In genomic region chr17:15177390-15177789, GRCm38 (mm10) we compare ENCODE assay signal across 28 mouse cellular contexts.
DNase-seq lines count a peak whose midpoint lies in the region; ATAC-seq and TF ChIP-seq lines count a peak whose summit lies in the region.
"Had no signal": no experiment of that assay in that cellular context is flagged by ENCODE, and none has a peak within 500 bp of the region (broad histone marks: within the 10 kb centered on the region; RNA-seq: fewer than 3 reads in every experiment).

No protein-coding gene starts in this region.

- no peak for TF ChIP-seq POLR2A in lung, adult 2 months (IDR thresholded peaks at IDR 0.05; ENCODE audit: borderline replicate concordance, extremely low read depth, low read depth, low read length)

- ATAC-seq in lung, embryonic 14.5 days (ENCODE audit: insufficient read depth): no peak
- ATAC-seq: forebrain, embryonic 16.5 days; Patski had no signal

- H3K9ac ChIP-seq in lung, embryonic 14.5 days: no peak overlapping the region
- H3K9ac ChIP-seq: embryonic facial prominence, embryonic 13.5 days; forebrain, embryonic 12.5 days; heart, embryonic 13.5 days; hindbrain, embryonic 12.5 days; hindbrain, embryonic 15.5 days had no signal

- WGBS in lung, adult 2 months: 49% methylated on average over 3 of the region's 3 CpGs
- 72% methylated on average over 3 of the region's 3 CpGs for WGBS in lung, embryonic 14.5 days
- WGBS in midbrain, embryonic 10.5 days: 81% methylated on average over 3 of the region's 3 CpGs

- H3K4me1 ChIP-seq in lung, adult 2 months (ENCODE audit: control insufficient read depth, insufficient read depth, low read length): no peaks in the 10 kb centered on the region
- H3K4me1 ChIP-seq in lung, embryonic 14.5 days (ENCODE audit: insufficient read depth): no peaks in the 10 kb centered on the region
- H3K4me1 ChIP-seq in midbrain, embryonic 10.5 days: peaks cover 33% of the 10 kb centered on the region
- H3K4me1 ChIP-seq: embryonic facial prominence, embryonic 13.5 days; heart, embryonic 10.5 days; heart, embryonic 13.5 days had no signal

- H3K4me2 ChIP-seq in lung, embryonic 14.5 days: no peak overlapping the region
- H3K4me2 ChIP-seq: embryonic facial prominence, embryonic 13.5 days; forebrain, embryonic 12.5 days; heart, embryonic 13.5 days; hindbrain, embryonic 12.5 days; hindbrain, embryonic 15.5 days had no signal

- no peaks in the 10 kb centered on the region for H3K27me3 ChIP-seq in lung, embryonic 14.5 days (ENCODE audit: insufficient read depth, low read length)
- 0 out of 2 replicates have a peak, but pooled peaks cover 5% of the 10 kb centered on the region for H3K27me3 ChIP-seq in midbrain, embryonic 10.5 days (ENCODE audit: low read depth, poor library complexity, severe bottlenecking)
- H3K27me3 ChIP-seq: embryonic facial prominence, embryonic 13.5 days; forebrain, embryonic 12.5 days; hindbrain, embryonic 12.5 days had no signal

- H3K27ac ChIP-seq in lung, embryonic 14.5 days (ENCODE audit: low read depth): no peak overlapping the region
- H3K27ac ChIP-seq in midbrain, embryonic 10.5 days (replicated peaks): no peak overlapping the region
- H3K27ac ChIP-seq: embryonic facial prominence, embryonic 10.5 days; embryonic facial prominence, embryonic 13.5 days; forebrain, embryonic 12.5 days; heart, adult 2 months; heart, embryonic 10.5 days; heart, embryonic 13.5 days; hindbrain, embryonic 12.5 days; hindbrain, embryonic 15.5 days had no signal

- DNase-seq in lung, adult 18-20 months: peak; percentile 45 to 66
- DNase-seq in lung, adult 2 months: no peak
- DNase-seq in lung, embryonic 14.5 days: peak; percentile 39
- DNase-seq in lung, postnatal 14 days: peak; percentile 34
- peak; percentile 26 to 63 for DNase-seq in lung, postnatal 4 days
- DNase-seq in retina, embryonic 14.5 days (ENCODE audit: low spot score): no peak
- DNase-seq in midbrain, embryonic 10.5 days (ENCODE audit: low spot score): no peak
- no peak for DNase-seq in adrenal gland, postnatal 25 days
- DNase-seq: adrenal gland, postnatal 10 days; cerebellum, adult 11-12 months; cerebellum, adult 8-10 months; cerebellum, postnatal 10 days; cerebellum, postnatal 36 days; embryo, embryonic 11 days; gastrocnemius, postnatal 10 days; gastrocnemius, postnatal 36 days; heart, adult 2 months had no signal

- no peak for TF ChIP-seq CTCF in lung, adult 2 months (IDR thresholded peaks at IDR 0.05; ENCODE audit: insufficient read depth, low read length)
- TF ChIP-seq CTCF in lung, embryonic 14.5 days (IDR thresholded peaks at IDR 0.05; ENCODE audit: low read depth): no peak

- no peak overlapping the region for H3K4me3 ChIP-seq in lung, adult 2 months (replicated peaks; ENCODE audit: extremely low read depth, low read depth, low read length)
- H3K4me3 ChIP-seq in lung, embryonic 14.5 days (ENCODE audit: low read depth, low read length): no peak overlapping the region
- H3K4me3 ChIP-seq in midbrain, embryonic 10.5 days: no peak overlapping the region
- H3K4me3 ChIP-seq: embryonic facial prominence, embryonic 10.5 days; embryonic facial prominence, embryonic 13.5 days; erythroblast, embryonic 14.5 days; forebrain, embryonic 12.5 days; heart, adult 2 months; heart, embryonic 10.5 days; heart, embryonic 13.5 days; hindbrain, embryonic 12.5 days; hindbrain, embryonic 15.5 days had no signal

- no peaks in the 10 kb centered on the region for H3K36me3 ChIP-seq in lung, embryonic 14.5 days (ENCODE audit: insufficient read depth)
- H3K36me3 ChIP-seq in midbrain, embryonic 10.5 days: no peaks in the 10 kb centered on the region
- H3K36me3 ChIP-seq: embryonic facial prominence, embryonic 10.5 days; embryonic facial prominence, embryonic 13.5 days; forebrain, embryonic 12.5 days; G1E; heart, embryonic 10.5 days; heart, embryonic 13.5 days; hindbrain, embryonic 12.5 days; hindbrain, embryonic 15.5 days had no signal

- H3K9me3 ChIP-seq in lung, embryonic 14.5 days (ENCODE audit: low read depth, low read length): no peaks in the 10 kb centered on the region
- no peaks in the 10 kb centered on the region for H3K9me3 ChIP-seq in midbrain, embryonic 10.5 days (replicated peaks)
- H3K9me3 ChIP-seq: embryonic facial prominence, embryonic 10.5 days; embryonic facial prominence, embryonic 13.5 days; forebrain, embryonic 12.5 days; G1E; heart, embryonic 10.5 days; heart, embryonic 13.5 days; hindbrain, embryonic 12.5 days; hindbrain, embryonic 15.5 days had no signal

Comparison
In these comparisons a context has a peak if more than half of its experiments do, and no peak if none do; other contexts are left out.
1. DNase-seq: peak in lung, adult 18-20 months (2 of 2), lung, embryonic 14.5 days (single experiment), lung, postnatal 14 days (single experiment) and lung, postnatal 4 days (2 of 2); none in lung, adult 2 months (single experiment), retina, embryonic 14.5 days (single experiment), midbrain, embryonic 10.5 days (single experiment) and adrenal gland, postnatal 25 days (single experiment).